Mouse (Mus musculus): Measurements from ENCODE around the gene Ndufa11.
A peak's percentile ranks its signal among the peaks of the same experiment; 100 is the strongest.

Ndufa11 gene

GRCm38 (mm10) chr17:56717363-56718058 is at the start of gene Ndufa11, which contains the start of gene Vmac:
Gene Ndufa11 (plus strand): TSS chr17:56717767.
Gene Vmac (minus strand): TSS chr17:56718022.
- DNase-seq: peak; percentile 97

GRCm38 (mm10) chr17:56668384-56669144 is 49.0 kb upstream of the Ndufa11 start:
- DNase-seq: peak; percentile 88

- DNase-seq: no peak
Observed at GRCm38 (mm10) chr17:56669766-56670165, 47.8 kb upstream of the Ndufa11 start.

GRCm38 (mm10) chr17:56672941-56673646 is 44.5 kb upstream of the Ndufa11 start, which contains the start of gene Ranbp3:
Gene Ranbp3 (plus strand): TSS chr17:56673294.
- peak; percentile 100 for DNase-seq

- DNase-seq: peak; percentile 43
Observed at GRCm38 (mm10) chr17:56673647-56674416, 43.7 kb upstream of the Ndufa11 start.

GRCm38 (mm10) chr17:56681791-56682190 is 35.8 kb upstream of the Ndufa11 start:
- no peak for DNase-seq

GRCm38 (mm10) chr17:56682880-56683279 is 34.7 kb upstream of the Ndufa11 start:
- DNase-seq: peak; percentile 61

- DNase-seq: no peak
Observed at GRCm38 (mm10) chr17:56683546-56684140, 33.9 kb upstream of the Ndufa11 start.

- no peak for DNase-seq
Observed at GRCm38 (mm10) chr17:56684649-56685048, 32.9 kb upstream of the Ndufa11 start.

GRCm38 (mm10) chr17:56686801-56687200 is 30.8 kb upstream of the Ndufa11 start:
- no peak for DNase-seq

- DNase-seq: peak; percentile 74
Observed at GRCm38 (mm10) chr17:56688045-56688444, 29.5 kb upstream of the Ndufa11 start.

GRCm38 (mm10) chr17:56688689-56689088 is 28.9 kb upstream of the Ndufa11 start:
- DNase-seq: no peak

- no peak for DNase-seq
Observed at GRCm38 (mm10) chr17:56693395-56693794, 24.2 kb upstream of the Ndufa11 start.

- no peak for DNase-seq
Observed at GRCm38 (mm10) chr17:56693851-56694310, 23.7 kb upstream of the Ndufa11 start.

- DNase-seq: no peak
Observed at GRCm38 (mm10) chr17:56700451-56700850, 17.1 kb upstream of the Ndufa11 start.

- DNase-seq: no peak
Observed at GRCm38 (mm10) chr17:56703038-56703437, 14.5 kb upstream of the Ndufa11 start.

- DNase-seq: no peak
Observed at GRCm38 (mm10) chr17:56706515-56706914, 11.1 kb upstream of the Ndufa11 start.

GRCm38 (mm10) chr17:56708692-56709091 is 8.9 kb upstream of the Ndufa11 start:
- DNase-seq: no peak

GRCm38 (mm10) chr17:56709708-56710107 is 7.9 kb upstream of the Ndufa11 start:
- no peak for DNase-seq

- no peak for DNase-seq
Observed at GRCm38 (mm10) chr17:56715360-56715759, 2.2 kb upstream of the Ndufa11 start.

GRCm38 (mm10) chr17:56715914-56716654 is 1.5 kb upstream of the Ndufa11 start:
- no peak for DNase-seq

Data from liver (tissue).